Mouse (Mus musculus): ENCODE measurements around the gene Hdac5.

The Hdac5 gene

DNA sequence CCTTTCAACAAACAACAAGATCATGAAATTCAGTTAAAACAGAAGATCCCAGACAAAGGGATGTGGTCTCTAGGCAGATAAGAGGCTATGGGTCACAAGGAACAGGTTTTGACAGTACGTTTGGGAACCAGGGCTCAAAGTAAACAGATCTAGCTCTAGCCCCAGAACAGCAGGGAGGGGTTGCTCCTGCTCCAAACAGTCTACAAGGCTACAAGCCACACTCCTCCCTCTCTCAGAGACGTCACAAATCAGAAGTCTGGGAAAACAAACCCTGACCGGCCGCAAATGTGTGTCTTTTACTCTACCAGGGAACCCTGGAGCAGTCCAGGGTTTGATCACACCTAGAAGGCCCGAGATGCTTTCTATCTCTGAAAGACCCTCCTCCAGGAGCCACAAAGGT is 19.0 kb downstream of the Hdac5 start:
- TF ChIP-seq GATA4 (IDR thresholded peaks at IDR 0.05; ENCODE audit: insufficient replicate concordance, low read length) = no peak

DNA sequence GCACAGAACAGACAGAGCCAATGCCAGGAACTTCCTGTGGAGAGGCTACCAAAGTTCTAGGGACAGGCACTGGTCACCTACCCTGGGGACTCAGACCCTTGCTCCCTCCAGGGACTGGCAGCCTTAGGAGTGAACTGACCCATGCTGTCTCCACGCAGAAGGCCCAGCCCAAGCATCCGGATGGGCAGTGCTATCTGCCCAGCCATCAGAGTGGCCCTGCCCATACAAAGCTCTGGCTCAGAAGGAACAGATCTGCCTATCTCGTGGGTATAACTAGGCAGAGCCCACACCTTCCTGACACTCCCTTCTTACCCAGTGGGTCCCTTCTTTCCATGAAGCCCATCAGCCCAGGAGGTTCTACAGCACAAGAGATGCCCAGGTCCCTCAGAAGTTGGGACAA is 19.8 kb downstream of the Hdac5 start:
- no peak for TF ChIP-seq GATA4 (IDR thresholded peaks at IDR 0.05; ENCODE audit: insufficient replicate concordance, low read length)

DNA sequence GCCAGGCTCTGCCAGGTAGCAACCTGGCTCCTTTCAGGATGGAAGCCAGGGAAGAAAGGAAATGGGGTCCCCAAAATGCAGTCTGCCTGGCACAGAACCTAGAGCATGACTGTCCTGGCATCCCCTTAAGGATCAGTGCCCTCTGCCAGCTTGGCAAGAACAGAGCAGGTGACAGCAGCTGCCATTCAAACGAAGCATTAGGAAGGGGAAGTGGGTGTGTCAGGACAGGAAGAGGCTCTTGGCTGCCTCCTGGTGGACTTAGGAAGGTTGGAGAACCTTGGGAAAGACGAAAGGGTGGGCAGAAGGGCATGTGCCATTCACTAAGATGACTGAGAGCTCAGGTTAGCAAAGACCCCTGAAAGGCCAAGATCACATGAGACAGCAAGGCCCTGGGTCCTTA is 20.2 kb downstream of the Hdac5 start:
- no peak for TF ChIP-seq GATA4 (IDR thresholded peaks at IDR 0.05; ENCODE audit: insufficient replicate concordance, low read length)

DNA sequence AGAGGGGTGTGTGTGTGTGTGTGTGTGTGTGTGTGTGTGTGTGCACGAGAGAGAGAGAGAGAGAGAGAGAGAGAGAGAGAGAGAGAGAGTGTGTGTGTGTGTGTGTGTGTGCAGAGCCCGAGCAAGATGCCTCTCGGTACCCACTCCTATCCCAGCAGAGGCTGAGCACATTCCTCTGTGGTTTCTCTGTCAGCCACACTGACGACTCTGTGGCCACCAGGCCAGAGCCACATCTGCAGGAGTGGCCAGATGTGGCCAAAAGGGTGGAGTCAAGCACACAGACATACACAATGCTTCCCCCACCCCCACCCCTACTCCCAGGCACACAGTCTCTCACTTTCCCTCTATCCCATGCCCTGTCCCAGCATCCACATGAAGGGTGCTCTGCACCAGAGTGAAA is 21.1 kb downstream of the Hdac5 start:
- TF ChIP-seq GATA4 (IDR thresholded peaks at IDR 0.05; ENCODE audit: insufficient replicate concordance, low read length) = no peak

DNA sequence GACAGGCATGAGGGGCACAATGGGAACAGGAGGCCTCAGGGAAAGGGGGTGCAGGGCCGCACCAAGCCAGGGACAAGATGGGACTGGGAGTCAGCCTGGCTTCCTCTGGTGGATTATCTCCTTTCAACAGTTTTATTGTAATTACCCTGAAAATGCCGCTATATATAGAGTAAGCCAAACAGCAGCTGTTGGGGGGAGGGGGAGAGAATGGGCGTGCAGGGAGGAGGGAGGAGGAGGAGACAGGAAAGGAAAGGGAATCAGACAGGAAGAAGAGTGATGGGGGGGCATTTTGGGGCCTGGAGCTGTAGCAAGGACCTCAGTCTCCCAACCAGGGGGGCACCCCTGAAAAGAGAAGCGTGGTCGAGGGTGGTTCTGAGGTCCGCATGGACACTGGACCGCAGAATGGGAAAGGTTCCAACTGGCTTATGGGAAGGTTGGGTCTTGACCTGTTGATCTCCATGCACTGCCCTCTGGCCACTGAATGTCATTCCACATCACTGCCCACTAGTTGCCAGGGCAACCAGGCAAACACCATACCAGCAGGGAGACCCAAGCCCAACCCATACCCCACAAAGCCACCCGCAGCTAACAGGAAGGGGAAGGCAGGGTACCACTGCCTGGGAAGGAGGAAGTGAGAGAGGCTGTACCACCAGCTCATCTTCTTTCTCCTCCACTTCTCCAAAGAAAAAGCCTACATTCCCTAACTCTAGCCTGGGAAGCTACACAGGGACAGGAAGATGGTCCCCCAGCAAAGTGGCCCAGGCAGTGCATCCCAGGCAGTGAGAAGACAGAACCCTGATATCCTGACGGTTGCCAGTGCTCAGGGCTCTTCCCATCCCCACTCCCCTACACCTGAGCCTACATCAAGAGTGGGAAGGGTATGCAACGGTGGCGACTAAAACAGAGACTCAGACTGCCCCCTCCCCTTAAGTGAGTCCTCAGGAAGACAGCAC is 21.9 kb downstream of the Hdac5 start:
- TF ChIP-seq GATA4 (IDR thresholded peaks at IDR 0.05; ENCODE audit: insufficient replicate concordance, low read length) = no peak

DNA sequence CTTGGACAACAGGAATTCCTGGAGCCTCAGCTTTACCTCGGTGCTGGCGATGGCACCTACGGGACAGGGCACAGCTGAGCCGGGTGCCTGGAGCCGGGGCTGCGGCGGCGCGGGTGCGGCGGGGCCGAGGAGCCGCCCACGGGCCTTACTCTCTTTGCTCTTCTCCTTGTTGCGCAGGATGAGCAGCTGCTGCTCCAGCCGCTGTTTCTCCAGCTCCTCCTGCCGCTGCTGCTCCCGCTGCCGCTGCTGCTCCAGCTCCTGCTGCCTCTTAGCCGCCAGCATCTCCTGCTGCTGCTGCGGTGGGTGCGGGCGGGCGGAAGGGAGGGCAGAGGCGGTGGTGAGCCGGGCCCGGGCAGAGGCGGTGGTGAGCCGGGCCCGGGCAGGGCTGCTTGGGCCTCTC is 23.5 kb downstream of the Hdac5 start:
- no peak for TF ChIP-seq GATA4 (IDR thresholded peaks at IDR 0.05; ENCODE audit: insufficient replicate concordance, low read length)

DNA sequence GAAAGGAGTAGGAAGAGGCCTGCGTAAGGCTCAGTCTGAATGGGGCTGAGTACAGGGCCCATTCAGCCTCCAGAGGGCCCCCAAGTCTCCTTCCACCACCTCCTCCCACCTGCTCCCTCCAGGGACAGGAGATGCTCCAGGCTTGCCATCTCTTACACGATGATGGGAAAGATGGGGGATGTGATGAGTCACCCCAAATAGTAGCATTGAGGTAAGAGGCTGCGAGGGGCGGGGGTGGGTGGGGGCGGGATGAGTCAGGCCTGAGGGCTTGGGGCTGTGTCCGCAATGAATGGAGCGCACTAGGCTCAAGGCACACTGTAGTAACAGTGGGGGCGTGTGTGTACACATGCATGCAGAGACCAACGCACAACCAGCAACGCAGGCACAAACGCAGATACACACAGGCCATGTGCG is 28.6 kb downstream of the Hdac5 start:
- TF ChIP-seq GATA4 (IDR thresholded peaks at IDR 0.05; ENCODE audit: insufficient replicate concordance, low read length) = no peak

DNA sequence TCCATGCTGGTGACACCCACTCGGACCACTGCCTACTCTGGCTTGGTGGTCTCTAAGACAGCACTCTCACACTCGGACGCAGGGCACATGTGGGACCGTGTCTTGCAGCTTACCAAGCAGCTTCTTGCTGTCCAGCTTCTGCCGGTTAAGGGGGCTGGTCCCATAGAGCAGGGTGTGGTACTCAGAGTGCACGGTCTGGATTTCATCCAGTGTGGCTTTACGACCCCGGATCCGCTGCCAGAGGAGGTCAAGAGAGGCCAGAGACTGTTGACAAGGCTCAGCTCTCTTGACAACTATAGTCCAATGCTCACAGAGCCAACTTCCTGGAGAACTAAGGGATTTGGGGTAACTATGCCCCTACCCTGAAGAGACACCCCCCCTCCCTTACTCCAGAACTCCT is 30.1 kb downstream of the Hdac5 start:
- TF ChIP-seq GATA4 (IDR thresholded peaks at IDR 0.05; ENCODE audit: insufficient replicate concordance, low read length) = no peak

DNA sequence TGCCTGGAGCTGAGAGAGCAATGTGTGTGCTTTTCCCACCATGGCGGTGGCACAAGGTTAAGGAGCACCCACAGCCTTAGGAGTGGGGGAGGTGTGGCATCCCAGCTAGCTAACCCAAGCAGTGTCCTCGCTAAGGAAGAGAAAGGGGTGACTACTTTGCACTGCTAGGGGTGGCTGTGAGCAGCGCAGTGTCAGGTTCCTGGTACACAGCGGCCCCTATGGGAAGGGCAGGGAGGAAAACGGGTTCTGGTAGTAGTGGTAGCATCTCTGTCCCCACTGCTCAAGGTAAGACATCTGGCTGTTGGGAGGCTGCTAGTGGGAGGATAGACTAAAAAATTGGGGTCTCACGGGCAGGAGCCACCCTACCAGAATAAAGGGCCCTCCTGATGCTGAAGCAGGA is 31.7 kb downstream of the Hdac5 start:
- no peak for TF ChIP-seq GATA4 (IDR thresholded peaks at IDR 0.05; ENCODE audit: insufficient replicate concordance, low read length)

DNA sequence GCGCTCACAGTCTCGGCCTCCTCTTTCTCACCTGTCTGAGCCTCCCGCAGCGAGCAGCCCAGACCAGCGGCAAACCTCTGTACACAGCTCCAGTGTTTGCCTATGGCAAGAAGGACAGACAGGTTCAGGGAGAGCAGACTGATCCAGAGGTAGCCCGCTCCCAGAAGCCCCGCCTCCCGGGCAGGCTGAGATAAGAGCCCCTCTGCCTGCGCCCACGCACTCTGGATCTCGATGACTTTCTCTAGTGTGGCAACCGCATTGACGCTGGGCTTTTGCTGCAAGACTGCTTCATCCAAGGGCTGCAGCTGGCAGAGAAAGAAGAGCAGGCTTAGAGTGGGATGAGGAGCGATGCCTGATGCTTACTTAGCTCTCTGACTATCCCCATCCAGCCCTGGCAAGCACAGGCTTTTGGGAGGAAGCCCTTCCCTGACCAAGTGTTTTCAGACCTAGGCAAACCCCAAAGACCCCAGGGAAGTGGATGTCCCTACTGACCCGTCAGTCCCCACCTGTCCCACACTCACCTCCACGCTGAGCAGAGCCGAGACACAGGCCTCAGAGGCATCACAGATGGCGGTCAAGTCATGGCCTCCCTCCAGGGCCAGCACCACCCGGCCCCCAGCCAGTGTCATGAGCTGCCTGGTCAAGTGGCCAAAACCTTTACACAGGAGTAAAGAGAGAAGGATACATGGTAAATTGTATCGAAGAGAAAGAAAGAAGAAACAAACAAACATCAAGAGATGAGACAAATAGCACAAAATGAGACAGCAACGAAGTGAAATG is 33.8 kb downstream of the Hdac5 start:
- no peak for TF ChIP-seq GATA4 (IDR thresholded peaks at IDR 0.05; ENCODE audit: insufficient replicate concordance, low read length)

DNA sequence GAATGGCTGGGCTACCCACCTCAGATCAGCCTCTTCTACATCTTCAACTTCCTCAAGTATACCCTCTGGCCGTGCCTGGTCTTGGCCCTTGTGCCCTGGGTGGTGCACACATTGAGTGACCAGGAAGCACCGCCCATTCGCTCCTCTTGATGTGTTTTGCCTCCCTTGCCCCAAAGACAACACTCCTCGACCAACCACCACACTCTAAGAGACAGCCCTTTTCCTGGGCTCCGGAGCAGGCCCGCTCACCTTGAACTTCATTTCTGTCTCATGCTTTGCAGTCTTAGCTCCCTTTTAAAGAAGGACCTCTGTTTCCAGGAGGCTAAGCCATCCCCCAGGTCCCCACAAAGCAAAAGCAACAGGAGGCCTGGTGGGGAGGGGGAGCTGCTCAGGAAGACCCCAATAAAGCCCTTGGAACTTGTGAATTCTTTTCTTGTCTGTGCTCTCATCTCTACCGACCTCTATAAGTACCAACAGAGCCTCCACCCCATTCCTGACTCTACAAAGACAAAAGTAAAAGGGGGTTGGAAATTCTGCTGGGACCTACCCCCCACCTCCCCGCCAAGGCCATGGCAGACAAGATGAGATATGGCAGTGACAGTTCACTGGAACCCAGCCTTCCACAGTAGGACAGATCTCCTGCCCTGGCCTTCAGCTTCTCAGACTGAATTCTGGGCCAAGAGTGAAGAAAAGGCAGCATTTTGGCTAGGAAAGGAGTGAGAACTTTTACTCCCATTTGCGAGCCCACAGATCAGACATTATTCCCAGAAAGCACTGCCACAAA is 36.1 kb downstream of the Hdac5 start:
- no peak for TF ChIP-seq GATA4 (IDR thresholded peaks at IDR 0.05; ENCODE audit: insufficient replicate concordance, low read length)

DNA sequence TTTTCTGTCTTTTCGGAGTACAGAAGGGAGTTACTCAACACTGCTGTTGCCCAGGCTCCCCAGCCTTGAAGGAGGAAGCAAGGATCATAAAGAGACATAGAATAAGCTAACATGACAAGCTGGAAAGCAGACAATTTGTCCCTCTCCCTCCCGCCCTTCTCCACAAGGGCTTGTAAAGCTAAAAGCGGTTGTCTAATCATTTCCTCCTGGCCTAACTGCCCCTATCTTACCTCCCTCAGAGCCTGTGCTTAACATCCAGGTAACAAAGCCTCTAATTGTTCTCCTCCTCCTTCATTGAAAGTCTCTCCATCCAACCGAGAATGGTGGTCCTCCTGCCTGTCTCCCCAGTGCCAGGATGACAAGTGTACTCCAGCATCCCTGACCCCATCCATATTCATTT is 39.1 kb downstream of the Hdac5 start:
- no peak for TF ChIP-seq GATA4 (IDR thresholded peaks at IDR 0.05; ENCODE audit: insufficient replicate concordance, low read length)

DNA sequence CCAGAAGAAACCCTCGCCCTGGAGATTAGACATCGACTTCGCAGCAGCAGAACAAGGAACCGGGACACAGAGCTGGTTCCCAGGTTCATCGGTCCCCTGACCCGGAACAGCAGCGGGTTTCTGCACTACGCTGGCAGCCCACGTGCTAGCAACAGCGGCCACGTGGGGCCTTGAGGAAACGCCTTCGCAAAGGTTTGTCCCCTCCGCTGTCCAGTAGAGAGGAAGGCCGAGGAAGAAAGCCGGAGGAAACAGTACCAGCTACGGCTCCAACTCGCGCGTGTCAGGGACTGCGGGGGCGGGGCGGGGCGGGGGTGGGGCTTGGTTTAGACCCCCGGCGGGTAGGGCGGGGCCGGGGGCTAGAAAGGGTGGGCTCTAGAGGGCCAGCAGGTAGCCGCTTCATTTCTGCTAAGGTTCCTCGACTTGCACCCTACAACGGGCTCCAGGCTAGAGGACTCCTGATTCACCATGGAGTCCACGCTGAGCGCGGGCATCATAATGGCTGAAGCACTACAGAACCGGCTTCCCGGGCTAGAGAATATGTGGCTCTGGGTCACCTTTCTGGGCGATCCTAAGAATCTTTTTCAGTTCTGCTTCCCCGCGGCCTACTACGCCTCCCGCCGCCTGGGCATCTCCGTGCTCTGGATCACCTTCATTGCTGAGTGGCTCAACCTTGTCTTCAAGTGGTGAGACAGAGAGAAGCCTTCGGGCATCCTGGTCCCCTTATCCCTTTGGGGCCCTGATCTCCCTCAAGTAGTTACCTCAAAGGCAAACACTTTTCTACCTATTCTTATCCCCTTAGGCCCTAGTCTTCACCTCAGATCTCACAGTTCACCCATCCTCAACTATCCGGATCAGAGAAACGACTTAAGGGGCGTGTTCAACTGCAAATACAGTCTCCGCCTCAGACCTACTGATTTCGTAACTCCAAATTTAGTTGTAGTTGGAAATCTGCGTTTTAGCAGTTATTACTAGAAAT is 40.2 kb downstream of the Hdac5 start, which contains the start of gene G6pc3:
TSS of gene G6pc3 (plus strand) at position 160 of the 976 bp plus-strand sequence.
- no peak; the same call in 1 of the 2 replicates for TF ChIP-seq GATA4 (IDR thresholded peaks at IDR 0.05; ENCODE audit: insufficient replicate concordance, low read length)

DNA sequence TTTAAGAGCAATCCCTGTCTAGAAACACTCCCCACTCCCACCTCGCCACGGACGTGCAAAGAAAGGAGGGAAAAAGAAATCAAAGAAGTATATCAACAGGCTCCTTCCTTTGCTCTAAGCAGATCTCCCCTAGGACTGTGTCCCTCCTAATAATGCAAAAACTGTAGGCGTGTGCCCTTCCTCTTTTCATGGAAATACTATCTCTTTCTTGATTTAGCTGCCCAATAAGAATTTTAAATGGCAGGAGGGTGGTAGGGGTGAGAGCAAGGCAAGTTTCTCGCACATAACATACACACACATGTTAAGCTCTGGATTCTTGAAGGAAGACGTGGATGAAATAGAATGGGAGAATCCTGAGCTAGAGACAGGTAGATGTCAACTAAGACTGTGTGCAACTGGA is 41.0 kb downstream of the Hdac5 start:
- no peak for TF ChIP-seq GATA4 (IDR thresholded peaks at IDR 0.05; ENCODE audit: insufficient replicate concordance, low read length)
